Mouse (Mus musculus) 3T3-L1 (cell line): ENCODE measurements around the gene Stab1.
A peak's percentile ranks its signal among the peaks of the same experiment; 100 is the strongest.

ENCODE experiments used
- DNase-seq: peaks from one replicate; pipeline ENCODE4 v3.0.0-alpha.2; 2015; ENCODE audit warnings: low read depth, low spot score

Stab1 gene

GRCm38 (mm10) chr14:31132031-31132430 is 36.4 kb downstream of the Stab1 start:
- peak; percentile 20 for DNase-seq

GRCm38 (mm10) chr14:31131272-31131821 is 37.1 kb downstream of the Stab1 start:
- DNase-seq = peak; percentile 9

GRCm38 (mm10) chr14:31130236-31131220 is 37.9 kb downstream of the Stab1 start, which contains the start of gene Nt5dc2:
Nt5dc2 (plus strand) TSS chr14:31131053.
- DNase-seq = peak; percentile 53

- peak; percentile 7 for DNase-seq
Measured at GRCm38 (mm10) chr14:31129326-31130235, 38.9 kb downstream of the Stab1 start.

- DNase-seq = peak; percentile 98
Measured at GRCm38 (mm10) chr14:31128826-31129219, 39.6 kb downstream of the Stab1 start, which contains the start of gene Smim4. Smim4 (minus strand) TSS chr14:31128956.

- DNase-seq = peak; percentile 70
Measured at GRCm38 (mm10) chr14:31128101-31128825, 40.2 kb downstream of the Stab1 start.

GRCm38 (mm10) chr14:31126826-31127225 is 41.6 kb downstream of the Stab1 start:
- no peak for DNase-seq

- peak; percentile 34 for DNase-seq
Measured at GRCm38 (mm10) chr14:31125106-31126075, 43.0 kb downstream of the Stab1 start.

GRCm38 (mm10) chr14:31115522-31115921 is 52.9 kb downstream of the Stab1 start:
- no peak for DNase-seq

GRCm38 (mm10) chr14:31114011-31114410 is 54.4 kb downstream of the Stab1 start:
- no peak for DNase-seq

- no peak for DNase-seq
Measured at GRCm38 (mm10) chr14:31112187-31112586, 56.3 kb downstream of the Stab1 start.

- no peak for DNase-seq
Measured at GRCm38 (mm10) chr14:31110613-31111012, 57.8 kb downstream of the Stab1 start.

- DNase-seq = no peak
Measured at GRCm38 (mm10) chr14:31105156-31105555, 63.3 kb downstream of the Stab1 start.

- peak; percentile 48 for DNase-seq
Measured at GRCm38 (mm10) chr14:31089918-31090317, 78.5 kb downstream of the Stab1 start.
